Mouse (Mus musculus): ENCODE measurements around the gene Ovgp1.
"Not testable (repeated sequence)": the region's sequence is repeated elsewhere in the genome, so short reads cannot be mapped to it uniquely, and the experiment has no call there.

The Ovgp1 gene

DNA sequence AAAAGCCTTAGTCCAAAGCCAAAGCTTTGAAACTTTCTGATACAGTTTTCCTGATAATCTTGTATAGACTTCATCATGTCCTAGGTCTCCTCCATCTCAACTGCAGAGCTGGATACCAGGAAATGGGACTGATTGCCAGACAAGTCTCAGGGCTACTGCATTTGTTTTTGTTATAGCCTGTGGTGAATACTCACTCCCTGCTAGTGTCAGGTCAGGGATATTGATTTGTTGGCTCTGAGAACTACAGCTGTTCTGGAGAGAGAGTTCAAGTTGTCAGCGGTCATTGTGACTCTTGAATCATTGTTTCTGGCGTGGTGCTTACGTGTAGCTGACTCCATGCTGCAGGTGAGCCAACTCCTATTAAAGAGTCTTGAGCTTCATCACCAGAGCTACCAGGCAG lies at the start of gene Ovgp1:
Ovgp1 (plus strand) TSS at position 301 of the 400 bp plus-strand sequence.
- DNase-seq (ENCODE audit: low read depth, low spot score) = no peak

DNA sequence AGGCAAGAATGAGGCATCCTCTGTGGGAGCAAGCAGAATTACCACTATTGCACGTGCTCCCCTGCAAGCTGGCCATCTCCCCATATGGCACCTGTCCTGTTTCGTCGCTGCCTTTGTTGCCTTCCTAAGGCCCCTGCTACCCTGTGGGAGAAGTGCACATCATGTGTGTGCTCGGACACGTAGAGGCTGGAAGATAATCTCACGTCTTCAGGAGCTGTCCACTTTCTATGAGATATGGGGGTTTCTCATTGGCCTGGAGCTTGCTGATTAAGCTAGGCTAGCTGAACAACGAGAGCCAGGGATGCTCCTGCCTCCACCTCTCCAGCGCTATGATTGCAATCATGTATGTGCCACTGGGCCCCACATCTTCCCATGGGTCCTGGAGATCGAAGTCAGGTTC lies 48.9 kb upstream of the Ovgp1 start:
- no peak for DNase-seq (ENCODE audit: low read depth, low spot score)

DNA sequence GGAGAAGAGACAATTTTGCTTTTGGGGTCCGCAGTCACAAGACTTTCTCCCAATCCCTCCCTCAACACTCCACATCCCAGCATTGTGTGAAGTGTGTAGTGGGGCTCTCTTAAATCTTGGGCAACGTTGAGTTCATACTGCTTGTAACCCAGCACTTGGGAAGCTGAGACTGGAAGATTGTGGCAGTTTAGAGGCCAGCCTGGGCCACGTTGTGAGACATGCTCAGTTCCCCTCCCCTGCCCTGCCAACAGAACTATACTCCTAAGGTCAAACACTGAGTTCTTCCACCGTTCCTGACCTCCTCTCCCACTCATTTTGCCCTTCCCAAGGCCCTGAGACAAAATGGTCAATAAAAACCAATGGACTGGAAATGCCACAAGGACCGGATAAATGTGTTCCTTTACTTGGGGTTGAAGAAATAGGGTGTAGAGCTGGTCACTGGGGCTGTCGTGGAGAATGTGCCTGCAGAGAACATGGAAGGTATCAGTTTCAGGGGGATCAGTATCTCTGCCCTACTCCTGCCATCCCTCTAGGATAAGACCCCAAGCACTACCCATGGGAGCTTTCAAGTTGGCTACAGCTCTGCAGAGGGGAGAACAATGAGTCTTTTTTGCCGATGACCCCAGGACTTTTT lies 45.8 kb upstream of the Ovgp1 start:
- DNase-seq (ENCODE audit: low read depth, low spot score) = no peak

DNA sequence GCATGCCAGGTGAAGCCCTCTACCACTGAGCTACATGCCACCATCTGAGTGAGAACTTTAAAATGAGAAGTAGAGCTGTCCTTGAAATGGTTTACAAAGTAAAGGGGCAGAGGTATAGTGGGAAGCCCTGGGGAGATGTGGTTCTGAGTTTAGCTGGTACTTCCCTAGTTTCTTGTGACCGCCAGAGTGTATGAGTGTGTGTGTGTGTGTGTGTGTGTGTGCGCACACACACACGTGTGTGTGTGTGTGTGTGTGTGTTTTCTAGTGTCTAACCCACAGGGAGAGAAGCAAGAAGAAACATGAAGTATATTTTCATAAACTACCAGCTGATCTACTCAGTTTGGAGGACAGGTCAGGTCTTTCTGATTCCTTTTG lies 45.3 kb upstream of the Ovgp1 start:
- DNase-seq (ENCODE audit: low read depth, low spot score) = no peak

DNA sequence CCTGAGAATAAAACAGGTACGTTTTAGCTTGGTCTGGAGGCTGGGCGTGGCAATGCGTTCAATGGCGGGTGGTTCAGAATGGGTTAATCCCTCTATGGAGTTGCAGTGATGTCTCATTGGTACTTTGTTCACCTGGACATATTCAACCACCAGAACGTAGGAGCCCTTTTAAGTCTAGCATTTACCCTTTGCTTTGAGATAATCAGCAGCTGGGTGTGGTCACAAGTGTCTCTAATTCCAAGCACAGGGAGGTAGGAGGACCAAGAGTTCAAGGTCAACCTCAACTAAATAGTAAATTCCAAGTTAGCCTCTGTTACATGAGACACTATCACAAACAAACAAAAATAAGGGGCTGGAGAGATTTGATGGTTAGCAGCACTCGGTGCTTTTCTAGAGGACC lies 44.7 kb upstream of the Ovgp1 start:
- no peak for DNase-seq (ENCODE audit: low read depth, low spot score)

DNA sequence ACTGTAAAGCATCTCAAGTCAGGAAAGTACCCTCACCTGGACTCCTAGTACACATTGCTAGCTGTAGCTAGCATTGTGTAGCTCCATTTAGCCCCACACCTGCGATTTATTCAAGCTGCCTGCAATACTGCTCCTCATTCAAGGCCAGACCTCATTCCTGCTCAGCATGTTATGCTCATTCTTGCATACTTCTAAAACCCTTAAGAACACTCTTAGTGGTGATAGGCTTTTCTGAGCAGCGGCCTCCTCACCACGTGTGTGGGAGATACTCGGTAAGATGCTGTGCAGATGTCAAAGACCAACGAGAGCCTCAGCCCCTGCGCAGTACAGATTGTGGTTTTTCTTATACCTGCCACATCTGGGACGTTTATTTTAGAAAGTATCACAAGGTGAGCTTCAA lies 43.7 kb upstream of the Ovgp1 start:
- DNase-seq (ENCODE audit: low read depth, low spot score) = no peak

DNA sequence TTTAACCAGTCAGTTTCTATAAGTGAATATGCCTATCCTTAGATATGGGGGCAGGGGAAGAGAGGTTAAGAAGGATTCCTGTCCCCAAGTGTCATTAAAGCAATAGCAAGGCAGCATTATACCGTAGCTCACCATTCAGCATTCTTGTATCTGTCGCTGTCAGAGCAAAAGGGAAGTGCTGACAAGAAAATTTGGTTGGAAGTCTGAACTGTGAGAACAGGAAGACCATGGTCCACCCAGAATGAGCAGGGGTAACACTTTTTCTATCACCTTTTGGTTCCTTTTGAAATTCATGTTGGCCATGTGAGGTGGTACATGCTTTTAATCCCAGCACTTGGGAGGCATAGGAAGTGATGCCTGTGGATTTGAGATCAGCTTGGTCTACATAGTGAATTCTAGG lies 42.4 kb upstream of the Ovgp1 start:
- DNase-seq (ENCODE audit: low read depth, low spot score) = no peak

DNA sequence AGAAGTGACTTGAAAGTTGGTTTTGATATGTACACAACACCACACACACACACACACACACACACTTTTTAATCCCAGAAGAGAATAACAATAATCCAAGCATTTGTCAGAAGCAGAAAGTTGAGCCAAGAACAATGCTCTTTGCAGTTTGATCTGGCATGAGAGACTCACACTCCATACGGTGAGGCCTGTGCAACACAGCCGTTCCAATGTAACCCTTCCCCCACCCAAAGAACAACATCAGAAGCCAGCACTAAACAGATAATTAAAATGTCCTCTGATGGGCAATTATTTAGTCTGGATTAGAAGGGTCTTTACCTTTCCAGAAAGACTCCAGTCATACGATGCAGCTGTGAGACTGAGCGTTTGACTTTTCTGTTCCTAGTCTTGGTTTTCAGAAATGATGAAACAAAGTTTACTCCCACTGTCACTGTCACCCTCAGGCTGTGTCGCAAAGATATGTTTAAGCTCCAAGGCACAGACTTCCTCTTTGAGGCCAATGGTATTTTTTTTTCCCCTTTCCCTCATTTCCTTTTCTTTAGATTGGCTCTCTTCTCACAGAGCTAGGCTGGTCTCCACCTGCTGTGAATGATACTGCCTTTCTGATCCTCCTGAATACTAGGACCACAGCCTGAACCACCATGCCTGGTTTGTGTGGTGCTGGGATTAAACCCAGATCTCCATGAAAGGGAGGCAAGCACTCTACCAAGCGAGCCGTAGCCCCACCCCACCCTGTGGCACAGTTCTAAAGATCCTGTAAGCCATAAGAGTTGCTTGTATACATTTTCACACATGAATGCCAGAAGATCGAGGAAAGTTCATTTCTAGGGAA lies 41.1 kb upstream of the Ovgp1 start, which contains the start of gene I830077J02Rik:
I830077J02Rik (minus strand) TSS at position 425 of the 832 bp plus-strand sequence.
- no peak for DNase-seq (ENCODE audit: low read depth, low spot score)

DNA sequence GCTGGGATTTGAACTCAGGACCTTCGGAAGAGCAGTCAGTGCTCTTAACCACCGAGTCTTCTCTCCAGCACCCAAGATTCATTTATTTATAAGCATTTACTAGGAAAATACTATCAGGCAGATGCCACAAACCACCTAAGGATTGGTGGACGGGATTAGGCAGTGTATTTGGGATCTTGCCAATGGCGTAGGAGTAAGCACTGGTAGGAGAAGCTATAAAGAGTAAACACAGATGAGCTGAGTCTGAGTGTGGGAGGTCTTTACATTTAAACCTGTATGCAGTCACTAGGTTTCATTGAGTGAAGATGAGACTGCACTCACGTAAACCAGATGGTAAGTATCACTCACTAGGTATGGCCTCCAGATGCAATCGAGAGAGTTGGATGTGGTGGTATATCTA lies 39.6 kb upstream of the Ovgp1 start:
- DNase-seq (ENCODE audit: low read depth, low spot score) = no peak

DNA sequence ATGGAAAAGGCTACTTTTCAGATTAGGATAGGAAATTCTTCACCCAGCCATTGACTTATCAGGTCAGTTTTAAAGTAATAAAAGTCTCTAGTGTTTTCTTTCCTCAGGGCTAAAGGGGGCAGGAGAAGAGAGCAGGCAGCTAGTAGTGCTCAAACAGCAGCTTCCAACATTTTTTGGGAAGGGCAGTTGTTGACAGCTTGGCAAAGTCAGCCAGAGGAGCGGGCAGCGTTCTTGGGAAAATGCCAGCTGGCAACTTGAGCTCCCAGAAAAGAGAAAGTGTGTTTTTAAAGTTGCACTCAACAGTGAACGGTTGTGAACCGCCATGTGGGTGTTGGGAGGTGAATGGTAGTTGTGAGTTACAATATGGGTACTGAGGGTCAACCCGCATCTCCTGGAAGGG lies 38.5 kb upstream of the Ovgp1 start:
- no peak for DNase-seq (ENCODE audit: low read depth, low spot score)

DNA sequence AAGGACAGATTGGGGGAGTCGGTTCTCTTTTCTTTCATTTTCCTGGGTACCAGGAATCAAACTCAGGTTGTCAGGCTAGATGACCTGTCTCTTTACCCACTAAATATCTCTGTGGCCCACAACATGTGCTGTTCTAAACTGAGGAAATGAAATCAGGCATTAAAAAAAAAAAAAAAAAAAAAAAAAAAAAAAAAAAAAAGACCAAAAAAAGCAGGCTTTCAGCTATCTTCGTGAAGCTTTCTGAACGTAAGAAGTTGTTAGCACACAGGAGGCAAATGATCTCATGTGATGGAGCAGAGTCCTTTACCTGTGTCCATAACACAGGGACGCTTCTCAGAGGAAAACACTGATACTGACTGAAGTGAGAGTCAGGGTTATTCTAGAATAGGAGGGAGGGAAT lies 37.4 kb upstream of the Ovgp1 start:
- no peak for DNase-seq (ENCODE audit: low read depth, low spot score)

DNA sequence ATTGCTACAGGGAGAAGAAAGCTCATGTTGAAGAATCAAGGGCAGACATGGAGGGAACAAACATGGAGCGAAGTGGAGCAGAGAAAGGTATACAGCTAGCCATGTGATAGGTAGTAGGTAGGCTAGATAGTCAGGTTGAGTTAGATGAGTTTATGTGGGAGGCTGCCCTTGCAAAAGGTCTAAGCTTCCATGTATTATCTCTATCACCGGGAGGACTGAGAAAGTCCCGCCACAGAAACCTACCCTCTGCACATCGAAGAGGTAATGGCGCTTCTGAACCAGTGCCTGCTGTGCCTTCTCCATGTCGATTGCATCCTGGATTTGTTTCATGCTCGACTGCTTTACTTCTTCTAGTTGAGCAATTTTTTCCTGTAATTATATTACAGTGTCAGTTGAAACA lies 22.2 kb upstream of the Ovgp1 start:
- DNase-seq (ENCODE audit: low read depth, low spot score) = no peak

DNA sequence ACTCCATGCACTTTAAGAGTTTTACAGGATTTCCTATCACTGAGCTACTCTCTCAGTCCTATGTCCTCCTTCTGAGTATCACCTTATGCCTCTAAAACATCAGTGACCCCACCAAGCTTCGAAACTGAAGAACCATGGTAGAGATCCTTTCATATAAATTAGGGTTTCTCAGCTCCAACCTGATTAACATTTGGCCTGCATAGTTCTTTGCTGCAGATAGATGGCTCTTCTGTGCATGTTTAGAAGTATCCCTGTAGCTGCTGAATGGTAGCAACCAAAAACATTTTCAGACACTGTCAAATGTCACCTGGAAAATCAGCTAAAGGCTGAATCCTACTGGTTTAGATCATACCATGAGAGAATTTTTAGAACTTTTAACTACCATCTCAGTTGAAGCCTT lies 16.3 kb upstream of the Ovgp1 start:
- no peak for DNase-seq (ENCODE audit: low read depth, low spot score)

DNA sequence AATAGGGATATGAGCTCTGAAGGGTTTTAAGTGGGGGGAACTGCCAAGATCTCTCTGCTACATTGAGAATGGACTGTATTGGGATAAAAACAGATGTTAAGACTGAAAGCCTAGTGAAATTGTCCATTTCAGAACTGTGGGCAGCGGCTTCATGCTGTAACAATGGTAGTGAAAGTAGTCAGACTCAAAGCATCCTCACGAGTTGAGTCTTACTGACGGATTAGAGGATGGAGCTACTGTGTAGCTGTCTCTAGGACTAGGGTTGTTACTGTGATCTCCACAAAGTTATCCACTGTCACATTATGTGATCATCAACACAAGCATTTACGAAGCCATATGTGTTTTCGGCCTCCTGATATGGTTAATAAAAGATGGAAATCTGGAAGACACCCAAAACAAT lies 15.3 kb upstream of the Ovgp1 start:
- no peak for DNase-seq (ENCODE audit: low read depth, low spot score)

DNA sequence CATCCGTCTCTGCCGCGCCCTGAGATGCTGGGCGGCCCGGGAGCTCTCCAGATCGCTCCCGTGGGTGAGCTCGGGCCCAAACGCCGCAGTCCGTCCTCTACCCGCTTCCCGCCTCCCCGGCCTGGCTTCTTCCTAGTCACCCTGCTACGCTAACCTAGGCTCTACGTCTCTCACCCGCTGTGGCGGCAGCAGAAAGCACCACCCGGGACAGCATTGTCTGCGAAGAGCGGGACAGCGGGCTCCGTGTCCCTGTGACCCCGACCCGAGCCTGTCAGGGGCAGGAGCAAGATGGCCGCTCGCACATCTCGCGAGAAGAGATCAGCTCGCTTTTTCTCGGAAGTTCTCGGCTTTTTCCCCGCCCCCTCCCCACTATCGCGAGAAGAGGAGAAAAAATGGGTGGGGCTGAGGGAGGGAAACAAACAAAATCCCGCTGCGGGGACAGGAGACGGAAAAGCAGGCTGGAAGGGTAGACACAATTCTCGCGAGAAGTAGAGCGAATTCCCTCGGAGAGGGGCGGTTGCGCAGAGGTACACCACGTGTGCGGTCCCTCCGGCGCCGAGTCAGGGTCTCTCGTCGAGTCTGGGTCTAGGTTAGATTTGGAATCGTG lies 14.4 kb upstream of the Ovgp1 start, which contains the start of gene Wdr77:
Wdr77 (plus strand) TSS at position 396 of the 607 bp plus-strand sequence.
- DNase-seq (ENCODE audit: low read depth, low spot score) = peak; percentile 100

DNA sequence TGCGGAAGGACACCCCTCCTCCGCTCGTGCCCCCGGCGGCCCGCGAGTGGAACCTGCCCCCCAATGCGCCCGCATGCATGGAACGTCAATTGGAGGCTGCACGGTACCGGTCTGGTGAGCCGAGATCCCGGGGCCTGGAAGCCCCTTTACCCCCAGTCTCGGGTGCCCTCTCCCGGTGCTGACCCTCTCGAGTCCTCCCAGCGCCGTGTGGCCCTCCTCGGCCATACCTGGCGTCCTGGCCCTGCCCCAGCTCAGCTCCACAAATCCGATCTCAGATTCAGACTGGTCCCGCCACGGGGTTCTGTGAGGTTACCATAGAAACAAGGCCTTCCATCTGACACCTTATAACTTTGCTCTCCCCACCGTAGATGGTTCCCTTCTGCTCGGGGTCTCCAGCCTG lies 13.9 kb upstream of the Ovgp1 start:
- DNase-seq (ENCODE audit: low read depth, low spot score) = no peak

DNA sequence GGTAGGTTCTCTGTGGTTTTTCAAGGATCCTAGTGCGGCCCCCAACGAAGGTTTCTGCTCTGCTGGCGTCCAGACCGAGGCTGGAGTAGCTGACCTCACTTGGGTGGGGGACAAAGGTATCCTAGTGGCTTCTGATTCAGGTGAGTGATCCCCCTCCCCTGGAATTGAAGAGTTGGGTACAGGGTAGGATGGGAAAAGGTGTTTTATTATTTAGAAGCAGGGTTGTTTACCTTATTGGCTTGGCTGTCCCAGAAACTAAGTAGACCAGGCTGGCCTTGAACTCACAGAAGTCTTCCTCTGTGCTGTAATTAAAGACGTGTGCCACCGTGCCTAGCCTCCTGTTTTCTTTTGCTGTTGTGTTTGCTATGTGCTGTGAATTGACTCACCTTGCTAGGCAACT lies 13.5 kb upstream of the Ovgp1 start, which contains the start of gene Atp5f1:
Atp5f1 (minus strand) TSS at position 101 of the 400 bp plus-strand sequence.
- no peak for DNase-seq (ENCODE audit: low read depth, low spot score)

DNA sequence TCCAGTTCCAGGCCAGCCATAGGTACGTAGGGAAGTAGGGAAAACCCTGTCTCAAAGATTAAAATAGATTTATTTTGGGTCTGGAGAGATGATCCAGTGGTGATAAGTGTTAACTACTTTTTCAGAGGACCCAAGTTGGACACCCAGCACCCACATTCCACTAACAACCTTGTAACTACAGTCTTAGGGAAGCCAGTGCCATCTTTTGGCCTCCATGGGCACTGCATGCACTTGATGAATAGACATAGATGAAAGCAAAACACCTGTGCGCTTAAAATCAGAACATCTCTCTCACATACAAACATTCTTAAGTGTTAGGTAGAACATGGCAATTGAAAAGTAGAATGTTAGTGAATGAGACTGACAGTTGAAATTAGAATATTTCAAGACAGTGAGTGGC lies 12.8 kb upstream of the Ovgp1 start:
- no peak for DNase-seq (ENCODE audit: low read depth, low spot score)

DNA sequence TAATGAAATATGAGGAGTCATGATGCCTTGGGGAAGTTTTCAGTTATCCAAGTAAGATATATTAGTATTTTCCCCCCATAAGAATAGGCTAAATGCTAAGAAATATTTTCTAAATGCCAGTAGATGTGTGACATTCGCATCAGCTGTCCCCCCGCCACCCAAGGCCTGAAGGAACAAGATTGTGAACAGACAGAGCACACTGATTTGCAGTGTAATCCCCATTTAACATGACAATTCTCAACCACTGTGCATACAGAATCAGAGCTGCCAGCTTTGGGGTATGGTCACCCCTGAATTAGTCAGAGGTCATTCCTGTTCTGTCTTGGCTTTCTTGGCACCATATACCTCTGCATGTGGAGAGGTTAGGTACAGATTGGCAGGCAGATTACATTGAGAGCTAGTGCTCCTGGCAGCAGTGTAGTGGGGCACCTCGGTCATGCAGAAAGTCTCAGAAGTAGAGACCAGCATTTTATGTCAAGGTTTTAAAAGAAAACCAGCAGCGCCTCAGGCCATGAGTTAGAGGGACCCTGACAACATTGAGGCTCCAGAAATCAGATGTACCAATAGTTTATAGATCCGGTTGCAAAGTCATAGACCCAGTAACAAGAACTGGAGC lies 1.6 kb upstream of the Ovgp1 start:
- DNase-seq (ENCODE audit: low read depth, low spot score) = no peak

DNA sequence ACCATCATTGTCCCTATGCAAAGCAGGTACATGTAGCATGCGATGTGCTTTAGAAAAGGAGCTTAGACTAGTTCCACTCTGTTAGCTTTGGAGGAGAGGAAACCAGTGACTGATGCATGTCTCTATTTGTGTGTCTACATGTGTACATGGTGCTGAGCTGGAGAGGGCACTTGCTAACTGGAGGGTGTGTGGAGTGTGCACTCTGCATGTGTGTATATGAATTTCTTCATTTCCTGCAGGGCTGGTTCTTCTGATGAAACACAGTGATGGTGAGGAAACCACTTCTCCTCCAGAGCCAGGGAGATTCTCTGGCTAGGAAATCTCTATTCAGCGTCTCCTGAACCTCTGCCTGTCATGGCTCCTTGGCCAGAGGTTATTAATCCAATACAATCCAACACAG lies 663 bp downstream of the Ovgp1 start:
- no peak for DNase-seq (ENCODE audit: low read depth, low spot score)

DNA sequence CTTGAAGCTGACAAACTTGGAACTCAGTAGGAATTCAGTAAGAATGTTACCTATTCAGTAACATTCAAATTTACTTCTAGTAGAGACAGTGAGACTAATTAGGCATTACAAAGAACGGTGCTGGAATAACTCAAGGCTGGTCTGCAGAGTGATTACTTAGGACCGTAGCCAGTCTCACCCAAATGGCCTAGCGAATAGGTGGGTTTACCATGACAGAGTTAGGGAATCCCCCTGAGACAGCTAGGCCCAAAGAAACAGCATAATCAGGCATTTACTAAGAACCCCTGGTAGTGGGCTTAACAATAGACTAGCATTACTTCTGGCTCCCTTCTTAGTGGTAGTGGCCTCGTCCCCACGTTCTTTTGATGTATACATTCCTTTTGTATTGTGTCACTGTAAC lies 16.1 kb downstream of the Ovgp1 start:
- DNase-seq (ENCODE audit: low read depth, low spot score) = not testable (repeated sequence)

DNA sequence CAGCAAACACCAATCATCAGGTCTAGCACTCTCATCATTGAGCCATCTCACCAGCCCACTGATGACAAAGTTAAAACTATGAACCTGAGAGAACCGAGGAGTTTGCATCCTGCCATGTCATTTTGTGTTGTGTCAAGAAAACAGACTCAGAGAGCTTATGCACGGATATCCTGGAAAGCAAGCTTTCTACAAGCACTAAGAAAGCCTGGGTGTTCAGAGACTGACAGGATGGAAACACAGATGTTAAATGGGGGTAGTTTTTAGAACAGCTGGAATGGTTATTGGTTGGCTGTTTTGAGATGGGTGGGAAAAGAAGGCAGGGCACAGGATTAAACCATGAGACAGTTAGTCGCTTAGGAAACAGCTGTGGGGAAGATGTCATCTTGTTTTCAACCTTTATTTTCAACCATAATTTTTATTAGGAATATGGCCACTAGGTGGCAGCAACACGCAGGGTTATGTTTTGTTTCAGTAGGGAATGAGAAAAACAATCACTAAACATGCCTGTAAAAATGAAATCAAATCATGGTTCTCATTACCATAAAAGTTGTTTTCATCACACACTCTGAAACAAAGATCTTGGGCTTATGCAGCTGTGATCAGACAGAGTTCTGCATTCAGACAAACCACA lies 18.3 kb downstream of the Ovgp1 start:
- DNase-seq (ENCODE audit: low read depth, low spot score) = peak; percentile 28

Data from c-Kit-negative CD71-positive TER-119-positive erythroid progenitor cells, embryonic 14.5 days (primary cell).